Mouse (Mus musculus) erythroblast, embryonic 14.5 days (primary cell): ENCODE results near the gene Arhgap6.

Source experiments
- GATA1 ChIP-seq: IDR thresholded peaks from 2 replicates; pipeline ENCODE4 v1.6.1; 2012; ENCODE audit warnings: low read length, inconsistent platforms, mixed read lengths
- TAL1 ChIP-seq: IDR thresholded peaks from 3 replicates; pipeline ENCODE4 v1.6.1; 2012; ENCODE audit warnings: low read length, inconsistent platforms, mixed read lengths

DNA sequence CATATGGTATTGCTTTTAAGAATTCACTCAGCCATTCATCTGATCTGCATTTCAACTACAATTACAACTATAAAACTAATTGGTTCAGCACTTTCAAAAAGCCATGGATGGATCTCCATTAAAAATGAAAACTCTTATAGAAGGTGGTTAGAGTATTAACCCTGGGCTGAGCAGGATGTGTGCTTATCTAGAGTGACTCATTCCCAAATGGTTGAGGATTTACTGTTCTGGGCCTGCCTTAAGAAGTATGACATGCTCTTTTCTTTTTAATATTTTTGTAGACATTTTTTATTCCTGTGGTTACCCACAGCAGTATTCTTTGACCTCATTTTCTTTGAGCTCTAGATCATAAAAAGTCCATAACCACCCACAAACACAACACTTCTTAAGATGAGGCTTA lies 267.7 kb downstream of the Arhgap6 start:
- TF ChIP-seq GATA1, result no peak
- no peak for TF ChIP-seq TAL1
